Mouse (Mus musculus) stomach, postnatal 0 days (tissue): ENCODE measurements around the gene Fyb. TPM values are rescaled to one million over a fixed set of nuclear protein-coding genes. Genes with fewer than 3 reads are reported as not detected.

ENCODE experiments used
- ATAC-seq: fragments of 200-750 bp; cut with Nextera tagmentation; 2 replicates; pipeline ENCODE4 v1.8.0; 2017; ENCODE audit not compliant: low FRiP score, low TSS enrichment
- DNase-seq: peaks from one replicate; pipeline ENCODE4 v3.0.0-alpha.2; 2016; ENCODE audit warnings: low spot score
- H3K27ac ChIP-seq: fragments of 300-500 bp; sonication (generic); replicated peaks from 2 replicates; pipeline ENCODE4 v1.5.1; 2014; ENCODE audit warnings: mild to moderate bottlenecking, control low read depth
- H3K27me3 ChIP-seq: fragments of 300-500 bp; sonication (generic); 2 replicates; pipeline ENCODE4 v1.6.1; 2014; ENCODE audit warnings: low read length; ENCODE audit not compliant: control insufficient read depth, insufficient read depth
- H3K36me3 ChIP-seq: fragments of 300-500 bp; sonication (generic); 2 replicates; pipeline ENCODE4 v1.6.1; 2014; ENCODE audit warnings: low read length, mixed read lengths; ENCODE audit not compliant: control insufficient read depth, insufficient read depth
- H3K4me1 ChIP-seq: fragments of 300-500 bp; sonication (generic); replicated peaks from 2 replicates; pipeline ENCODE4 v1.6.1; 2014; ENCODE audit warnings: antibody characterized with exemption; ENCODE audit not compliant: control insufficient read depth, insufficient read depth
- H3K4me2 ChIP-seq: fragments of 300-500 bp; sonication (generic); replicated peaks from 2 replicates; pipeline ENCODE4 v1.6.1; 2014; ENCODE audit warnings: low read depth, mild to moderate bottlenecking, control low read depth, moderate library complexity
- H3K4me3 ChIP-seq: fragments of 300-500 bp; sonication (generic); 2 replicates; pipeline ENCODE4 v1.5.1; 2014; ENCODE audit warnings: low read depth, low read length, control low read depth
- H3K9ac ChIP-seq: fragments of 300-500 bp; sonication (generic); 2 replicates; pipeline ENCODE4 v1.6.1; 2014; ENCODE audit warnings: mild to moderate bottlenecking, low read length, control low read depth, mixed read lengths
- H3K9me3 ChIP-seq: fragments of 300-500 bp; sonication (generic); 2 replicates; pipeline ENCODE4 v1.6.1; 2016; ENCODE audit warnings: low read length; ENCODE audit not compliant: control insufficient read depth
- CTCF ChIP-seq: IDR thresholded peaks from 2 replicates; pipeline ENCODE4 v1.5.1; 2016; ENCODE audit warnings: antibody characterized with exemption, low read depth, mild to moderate bottlenecking, moderate library complexity
- EP300 ChIP-seq: optimal IDR thresholded peaks from 2 replicates; pipeline ENCODE3; 2016; ENCODE audit warnings: antibody characterized with exemption
- whole genome bisulfite sequencing: fragments of 180-500 bp; shearing (Covaris S2); extraction: QIAGEN DNeasy Blood & Tissue Kit; methylation state at CpG from one replicate; pipeline ENCODE4 v1.1.7; 2014; 5-methylcytosine and 5-hydroxymethylcytosine counted together
- polyA plus RNA-seq: library from polyadenylated mRNA; unstranded; fragments of >200 nt; fragmentation: Nextera tagmentation; extraction: Ambion mirVana; gene quantifications from 2 replicates; pipeline ENCODE4 v1.2.1, GENCODE M21; 2015

The Fyb gene
- polyA plus RNA-seq, 1 experiment from 2014 or later = 5.5 TPM

DNA sequence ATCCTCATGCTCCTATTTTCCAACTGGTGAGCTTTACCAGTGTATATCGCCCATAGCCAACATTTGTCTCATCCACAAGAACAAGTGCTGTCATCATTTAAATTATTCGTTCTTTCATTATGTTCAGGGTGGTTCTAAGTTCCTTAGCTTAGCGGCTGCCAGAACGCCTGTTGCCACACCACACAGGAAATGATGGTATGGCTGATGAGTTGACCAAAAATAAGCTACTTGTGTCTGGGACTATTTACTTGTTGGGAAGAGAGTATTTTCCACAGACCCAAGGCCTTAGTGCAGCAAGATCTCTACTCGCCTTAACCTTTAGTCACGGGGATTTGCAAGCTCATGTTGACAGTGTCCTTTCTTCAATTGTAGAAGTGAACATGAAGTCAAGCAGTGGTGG lies 34.3 kb downstream of the Fyb start:
- no peaks in the 10 kb centered on the region for H3K9me3 ChIP-seq
- 86% methylated on average over 6 of the region's 6 CpGs for WGBS
- no peak overlapping the region for H3K9ac ChIP-seq
- H3K27me3 ChIP-seq = no peaks in the 10 kb centered on the region
- H3K27ac ChIP-seq = no peak overlapping the region
- no peak overlapping the region for H3K4me2 ChIP-seq
- TF ChIP-seq CTCF (no peak), EP300 (no peak)
- ATAC-seq = no peak
- H3K4me3 ChIP-seq = no peak overlapping the region
- DNase-seq = no peak
- H3K36me3 ChIP-seq = no peaks in the 10 kb centered on the region
- no peaks in the 10 kb centered on the region; the same call in 1 of the 2 replicates for H3K4me1 ChIP-seq

DNA sequence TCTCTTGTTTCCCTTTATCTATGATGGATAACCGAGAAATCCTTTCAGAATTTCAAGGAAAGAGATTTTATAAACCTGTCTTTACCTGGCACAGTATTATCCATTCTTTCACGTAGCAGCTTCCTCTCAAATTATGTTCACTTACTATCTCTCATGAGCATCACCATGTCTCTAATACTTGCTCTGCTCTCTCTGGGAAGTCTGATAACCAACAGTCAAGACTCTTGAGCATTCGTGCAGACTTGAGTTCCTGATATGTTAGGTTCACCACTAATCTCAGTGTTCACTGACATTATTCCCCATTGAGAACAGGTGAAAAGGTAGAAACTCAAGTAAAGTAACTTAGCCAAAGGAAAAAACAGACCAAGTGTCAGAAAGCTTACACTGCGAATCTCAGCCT lies 34.9 kb downstream of the Fyb start:
- Histone ChIP-seq H3K27me3 (no peaks in the 10 kb centered on the region), H3K9ac (no peak overlapping the region), H3K36me3 (no peaks in the 10 kb centered on the region), H3K4me3 (no peak overlapping the region), H3K9me3 (no peaks in the 10 kb centered on the region), H3K4me2 (no peak overlapping the region), H3K27ac (no peak overlapping the region), H3K4me1 (no peaks in the 10 kb centered on the region; the same call in 1 of the 2 replicates)
- 82% methylated on average over 4 of the region's 4 CpGs for WGBS
- TF ChIP-seq EP300 (no peak), CTCF (no peak)
- DNase-seq (no peak), ATAC-seq (no peak)

DNA sequence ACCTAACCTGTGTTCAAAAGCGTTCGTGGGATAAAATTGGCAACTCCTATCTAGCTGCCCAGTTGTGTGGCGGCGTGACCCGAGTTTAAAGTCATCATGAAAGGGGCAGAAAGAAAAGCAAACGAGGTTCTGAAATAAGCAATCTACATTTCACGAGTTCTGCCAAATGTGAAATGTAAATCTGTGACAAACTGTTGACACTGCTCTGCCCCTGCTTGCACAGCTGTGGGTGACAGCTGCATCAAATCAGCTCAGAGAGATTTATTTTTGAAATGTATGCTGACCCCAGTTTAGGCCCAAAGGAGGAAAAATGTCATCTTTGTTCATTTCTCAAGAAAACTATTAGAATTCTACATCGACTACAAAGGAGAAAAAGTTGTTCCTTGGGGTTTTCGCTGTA lies 36.5 kb downstream of the Fyb start:
- no peak overlapping the region for H3K9ac ChIP-seq
- H3K27ac ChIP-seq = no peak overlapping the region
- H3K36me3 ChIP-seq = no peaks in the 10 kb centered on the region
- WGBS = 25% methylated on average over 9 of the region's 9 CpGs
- no peak for DNase-seq
- no peak for TF ChIP-seq EP300
- no peak for TF ChIP-seq CTCF
- no peak overlapping the region for H3K4me2 ChIP-seq
- no peaks in the 10 kb centered on the region for H3K27me3 ChIP-seq
- H3K9me3 ChIP-seq = no peaks in the 10 kb centered on the region
- ATAC-seq = no peak
- H3K4me3 ChIP-seq = no peak overlapping the region
- no peaks in the 10 kb centered on the region; the same call in 1 of the 2 replicates for H3K4me1 ChIP-seq

DNA sequence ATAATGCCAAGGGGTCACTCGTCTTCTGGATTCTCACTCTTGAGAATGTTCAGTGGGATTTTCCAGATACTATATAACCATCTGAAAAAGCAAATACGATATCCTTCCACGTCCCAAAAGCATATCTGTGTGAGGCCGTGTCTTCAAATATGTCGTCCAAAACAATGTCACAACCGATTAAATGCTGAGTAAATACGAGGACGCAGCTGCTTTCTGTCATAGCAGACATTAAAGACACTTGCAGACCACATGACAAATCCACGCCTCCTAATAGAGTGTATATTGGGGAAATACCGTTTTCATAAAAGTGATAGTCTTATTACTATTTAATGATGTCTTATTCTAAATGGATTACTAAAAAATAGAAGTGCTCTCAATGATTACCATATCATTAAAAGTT lies 38.0 kb downstream of the Fyb start:
- no peak overlapping the region for H3K4me2 ChIP-seq
- WGBS = 51% methylated on average over 10 of the region's 10 CpGs
- no peaks in the 10 kb centered on the region for H3K36me3 ChIP-seq
- TF ChIP-seq CTCF (no peak), EP300 (no peak)
- H3K27ac ChIP-seq = no peak overlapping the region
- no peaks in the 10 kb centered on the region; the same call in 1 of the 2 replicates for H3K4me1 ChIP-seq
- no peak overlapping the region for H3K4me3 ChIP-seq
- DNase-seq (no peak), ATAC-seq (no peak)
- H3K27me3 ChIP-seq = no peaks in the 10 kb centered on the region
- H3K9me3 ChIP-seq = no peaks in the 10 kb centered on the region
- H3K9ac ChIP-seq = no peak overlapping the region

DNA sequence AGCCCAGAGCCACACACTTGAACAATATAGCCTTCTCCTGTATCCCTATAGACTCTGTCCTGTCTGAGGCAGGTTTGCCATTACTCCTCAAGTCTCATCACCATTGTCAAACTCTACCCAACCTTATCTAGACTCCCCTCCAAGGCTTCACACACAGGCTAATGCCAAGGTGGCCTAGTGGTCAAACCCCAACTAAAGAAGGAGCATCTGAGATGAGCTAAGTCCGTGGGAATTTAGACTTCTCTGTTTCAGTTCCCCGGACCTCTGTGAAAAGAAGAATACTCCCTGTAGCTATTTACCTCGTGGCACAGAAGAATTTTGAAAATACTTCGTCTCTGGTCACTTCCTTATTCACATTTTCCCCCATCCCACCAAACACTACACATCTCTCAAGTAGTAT lies 39.5 kb downstream of the Fyb start:
- 83% methylated on average over 4 of the region's 4 CpGs for WGBS
- Histone ChIP-seq H3K9ac (no peak overlapping the region), H3K4me1 (no peaks in the 10 kb centered on the region; the same call in 1 of the 2 replicates), H3K27ac (no peak overlapping the region), H3K36me3 (no peaks in the 10 kb centered on the region), H3K27me3 (no peaks in the 10 kb centered on the region), H3K4me2 (no peak overlapping the region), H3K4me3 (no peak overlapping the region), H3K9me3 (no peaks in the 10 kb centered on the region)
- ATAC-seq (no peak), DNase-seq (no peak)
- TF ChIP-seq EP300 = no peak
- no peak for TF ChIP-seq CTCF

DNA sequence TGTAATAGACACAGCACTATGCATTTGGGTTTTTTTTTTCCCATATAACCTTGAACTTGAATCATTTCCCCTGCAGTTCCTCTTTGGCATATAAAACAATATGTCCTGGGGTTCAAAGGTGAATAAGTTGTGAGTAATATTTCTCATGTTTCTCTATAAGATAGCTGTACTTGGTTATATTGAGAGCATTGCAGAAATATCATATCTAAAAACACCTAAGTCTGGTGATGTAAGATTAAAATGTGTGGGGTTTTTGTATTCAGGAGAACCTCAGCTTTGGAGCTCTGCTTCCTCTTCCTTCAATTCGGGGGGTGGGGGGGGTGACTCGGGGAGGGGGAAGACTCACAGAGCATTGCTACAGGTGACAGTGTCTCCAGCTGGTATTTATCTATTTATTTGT lies 40.0 kb downstream of the Fyb start:
- TF ChIP-seq CTCF (no peak), EP300 (no peak)
- H3K27ac ChIP-seq = no peak overlapping the region
- no peak overlapping the region for H3K9ac ChIP-seq
- WGBS = 82% methylated on average over 2 of the region's 2 CpGs
- DNase-seq (no peak), ATAC-seq (no peak)
- no peak overlapping the region for H3K4me2 ChIP-seq
- H3K4me3 ChIP-seq = no peak overlapping the region
- no peaks in the 10 kb centered on the region for H3K36me3 ChIP-seq
- H3K27me3 ChIP-seq = no peaks in the 10 kb centered on the region
- H3K4me1 ChIP-seq = no peaks in the 10 kb centered on the region; the same call in 1 of the 2 replicates
- no peaks in the 10 kb centered on the region for H3K9me3 ChIP-seq
